Mouse (Mus musculus): ENCODE measurements around the gene Spats2. TPM values are rescaled to one million over a fixed set of nuclear protein-coding genes. Genes with fewer than 3 reads are reported as not detected.
"Not testable (repeated sequence)": the region's sequence is repeated elsewhere in the genome, so short reads cannot be mapped to it uniquely, and the experiment has no call there.

The Spats2 gene
- polyA plus RNA-seq, 1 experiment: 25.8 TPM

GRCm38 (mm10) chr15:99129441-99129840 is 3.7 kb downstream of the Spats2 start:
- Histone ChIP-seq H3K4me3 (ENCODE audit: insufficient read depth, low read length) (no peak overlapping the region), H3K4me1 (ENCODE audit: control insufficient read depth, insufficient read depth, low read length) (no peaks in the 10 kb centered on the region), H3K27ac (ENCODE audit: insufficient read depth, low read length) (no peak overlapping the region)
- no peak for TF ChIP-seq CTCF (IDR thresholded peaks at IDR 0.05; ENCODE audit: extremely low read depth, insufficient read depth, low read length)
- no peak for TF ChIP-seq POLR2A (IDR thresholded peaks at IDR 0.05; ENCODE audit: extremely low read depth, insufficient read depth, low read length)

GRCm38 (mm10) chr15:99129956-99130910 is 4.5 kb downstream of the Spats2 start:
- TF ChIP-seq CTCF (IDR thresholded peaks at IDR 0.05; ENCODE audit: extremely low read depth, insufficient read depth, low read length) (no peak), POLR2A (IDR thresholded peaks at IDR 0.05; ENCODE audit: extremely low read depth, insufficient read depth, low read length) (no peak)
- H3K27ac ChIP-seq (ENCODE audit: insufficient read depth, low read length): no peak overlapping the region
- H3K4me3 ChIP-seq (ENCODE audit: insufficient read depth, low read length): no peak overlapping the region
- no peaks in the 10 kb centered on the region for H3K4me1 ChIP-seq (ENCODE audit: control insufficient read depth, insufficient read depth, low read length)

GRCm38 (mm10) chr15:99138389-99138788 is 12.7 kb downstream of the Spats2 start:
- Histone ChIP-seq H3K4me1 (ENCODE audit: control insufficient read depth, insufficient read depth, low read length) (no peaks in the 10 kb centered on the region), H3K4me3 (ENCODE audit: insufficient read depth, low read length) (no peak overlapping the region), H3K27ac (ENCODE audit: insufficient read depth, low read length) (no peak overlapping the region)
- TF ChIP-seq POLR2A (IDR thresholded peaks at IDR 0.05; ENCODE audit: extremely low read depth, insufficient read depth, low read length) (no peak), CTCF (IDR thresholded peaks at IDR 0.05; ENCODE audit: extremely low read depth, insufficient read depth, low read length) (no peak)

- H3K4me3 ChIP-seq (ENCODE audit: insufficient read depth, low read length): no peak overlapping the region
- peak; percentile 59; the same call in 1 of the 2 replicates for TF ChIP-seq CTCF (IDR thresholded peaks at IDR 0.05; ENCODE audit: extremely low read depth, insufficient read depth, low read length)
- no peak for TF ChIP-seq POLR2A (IDR thresholded peaks at IDR 0.05; ENCODE audit: extremely low read depth, insufficient read depth, low read length)
- H3K4me1 ChIP-seq (ENCODE audit: control insufficient read depth, insufficient read depth, low read length): no peaks in the 10 kb centered on the region
- no peak overlapping the region for H3K27ac ChIP-seq (ENCODE audit: insufficient read depth, low read length)
Observed at GRCm38 (mm10) chr15:99139669-99140068, 14.0 kb downstream of the Spats2 start.

GRCm38 (mm10) chr15:99150516-99150915 is 24.8 kb downstream of the Spats2 start:
- H3K27ac ChIP-seq (ENCODE audit: insufficient read depth, low read length): no peak overlapping the region

GRCm38 (mm10) chr15:99151324-99151723 is 25.6 kb downstream of the Spats2 start:
- no peak overlapping the region for H3K27ac ChIP-seq (ENCODE audit: insufficient read depth, low read length)
- H3K4me1 ChIP-seq (ENCODE audit: control insufficient read depth, insufficient read depth, low read length): no peaks in the 10 kb centered on the region
- H3K4me3 ChIP-seq (ENCODE audit: insufficient read depth, low read length): no peak overlapping the region
- TF ChIP-seq CTCF (IDR thresholded peaks at IDR 0.05; ENCODE audit: extremely low read depth, insufficient read depth, low read length): no peak
- no peak for TF ChIP-seq POLR2A (IDR thresholded peaks at IDR 0.05; ENCODE audit: extremely low read depth, insufficient read depth, low read length)

More at GRCm38 (mm10) chr15:99150516-99150915, 24.8 kb downstream of the Spats2 start:
- no peak overlapping the region for H3K4me3 ChIP-seq (ENCODE audit: insufficient read depth, low read length)
- TF ChIP-seq POLR2A (IDR thresholded peaks at IDR 0.05; ENCODE audit: extremely low read depth, insufficient read depth, low read length) (no peak), CTCF (IDR thresholded peaks at IDR 0.05; ENCODE audit: extremely low read depth, insufficient read depth, low read length) (no peak)
- no peaks in the 10 kb centered on the region for H3K4me1 ChIP-seq (ENCODE audit: control insufficient read depth, insufficient read depth, low read length)

GRCm38 (mm10) chr15:99153466-99153865 is 27.8 kb downstream of the Spats2 start:
- no peaks in the 10 kb centered on the region for H3K4me1 ChIP-seq (ENCODE audit: control insufficient read depth, insufficient read depth, low read length)
- no peak overlapping the region for H3K27ac ChIP-seq (ENCODE audit: insufficient read depth, low read length)
- H3K4me3 ChIP-seq (ENCODE audit: insufficient read depth, low read length): no peak overlapping the region
- TF ChIP-seq CTCF (IDR thresholded peaks at IDR 0.05; ENCODE audit: extremely low read depth, insufficient read depth, low read length) (no peak), POLR2A (IDR thresholded peaks at IDR 0.05; ENCODE audit: extremely low read depth, insufficient read depth, low read length) (no peak)

GRCm38 (mm10) chr15:99154515-99154914 is 28.8 kb downstream of the Spats2 start:
- H3K27ac ChIP-seq (ENCODE audit: insufficient read depth, low read length); H3K4me3 ChIP-seq (ENCODE audit: insufficient read depth, low read length); H3K4me1 ChIP-seq (ENCODE audit: control insufficient read depth, insufficient read depth, low read length): not testable (repeated sequence)

GRCm38 (mm10) chr15:99163512-99164365 is 38.0 kb downstream of the Spats2 start:
- no peaks in the 10 kb centered on the region for H3K4me1 ChIP-seq (ENCODE audit: control insufficient read depth, insufficient read depth, low read length)
- no peak for TF ChIP-seq POLR2A (IDR thresholded peaks at IDR 0.05; ENCODE audit: extremely low read depth, insufficient read depth, low read length)
- TF ChIP-seq CTCF (IDR thresholded peaks at IDR 0.05; ENCODE audit: extremely low read depth, insufficient read depth, low read length): no peak
- no peak overlapping the region for H3K27ac ChIP-seq (ENCODE audit: insufficient read depth, low read length)
- H3K4me3 ChIP-seq (ENCODE audit: insufficient read depth, low read length): no peak overlapping the region
